Mouse (Mus musculus): Measurements from ENCODE around the gene Uba6.

- TF ChIP-seq POLR2A (IDR thresholded peaks at IDR 0.05; ENCODE audit: borderline replicate concordance, extremely low read depth, insufficient read depth, insufficient read length, poor library complexity, severe bottlenecking) (no peak), CTCF (IDR thresholded peaks at IDR 0.05; ENCODE audit: borderline replicate concordance, extremely low read depth, insufficient read depth, insufficient read length) (no peak)
Observed at GRCm38 (mm10) chr5:86100621-86101020, 72.0 kb downstream of the Uba6 start.

Measured in brain, embryonic 14.5 days (tissue).